Mouse (Mus musculus) kidney, adult 2 months (tissue): ENCODE data around the gene Trim25. TPM values are rescaled to one million over a fixed set of nuclear protein-coding genes. Genes with fewer than 3 reads are reported as not detected.

Experiments used
- DNase-seq: peaks from one replicate; pipeline ENCODE4 v3.0.0; 2021
- H3K27ac ChIP-seq: fragments of 200-500 bp; 2 replicates; pipeline ENCODE4 v1.5.1; 2012; ENCODE audit warnings: low read depth, low read length, control low read depth, inconsistent platforms; ENCODE audit not compliant: insufficient read depth
- H3K27me3 ChIP-seq: fragments of 200-500 bp; replicated peaks from 2 replicates; pipeline ENCODE4 v1.6.1; 2012; ENCODE audit warnings: mild to moderate bottlenecking, moderate library complexity, low read length, inconsistent platforms; ENCODE audit not compliant: control insufficient read depth, insufficient read depth
- H3K36me3 ChIP-seq: fragments of 200-500 bp; 2 replicates; pipeline ENCODE4 v1.6.1; 2012; ENCODE audit warnings: mild to moderate bottlenecking, moderate library complexity, low read length, inconsistent platforms; ENCODE audit not compliant: control insufficient read depth, insufficient read depth
- H3K4me1 ChIP-seq: fragments of 200-500 bp; 2 replicates; pipeline ENCODE4 v1.6.1; 2011; ENCODE audit warnings: low read length; ENCODE audit not compliant: control insufficient read depth, insufficient read depth
- H3K4me3 ChIP-seq: fragments of 200-500 bp; 2 replicates; pipeline ENCODE4 v1.5.1; 2011; ENCODE audit warnings: mild to moderate bottlenecking, low read depth, low read length, control low read depth; ENCODE audit not compliant: insufficient read depth
- CTCF ChIP-seq: fragments of 200-500 bp; conservative IDR thresholded peaks from 2 replicates; pipeline ENCODE4 v1.5.1; 2011; ENCODE audit warnings: low read depth, mild to moderate bottlenecking, control low read depth, low read length, moderate library complexity, mixed read lengths; ENCODE audit not compliant: insufficient read depth, insufficient read length
- POLR2A ChIP-seq: fragments of 200-500 bp; IDR thresholded peaks from one replicate; pipeline ENCODE4 v1.6.1; 2011; ENCODE audit warnings: low read depth, low read length, control low read depth
- WGBS: fragments of 180-500 bp; shearing (Covaris S2); methylation state at CpG from one replicate; pipeline ENCODE4 v1.1.7; 2018; 5-methylcytosine and 5-hydroxymethylcytosine counted together
- polyA plus RNA-seq: library from polyadenylated mRNA; depleted of rRNA; stranded (reverse); fragments of >200 nt; gene quantifications from 2 replicates; pipeline ENCODE4 v1.2.3, GENCODE M21; 2012; rRNA removed

Gene Trim25
- polyA plus RNA-seq, 1 experiment, result 27.3 TPM

- H3K27ac ChIP-seq, result no peak overlapping the region
- 89% methylated on average over 14 of the region's 14 CpGs for WGBS
- TF ChIP-seq POLR2A (no peak), CTCF (no peak)
- no peaks in the 10 kb centered on the region for H3K4me1 ChIP-seq
- DNase-seq, result peak; percentile 50
- no peaks in the 10 kb centered on the region for H3K36me3 ChIP-seq
- no peak overlapping the region for H3K4me3 ChIP-seq
- H3K27me3 ChIP-seq, result no peaks in the 10 kb centered on the region
Observed at GRCm38 (mm10) chr11:89068649-89069048, 69.5 kb downstream of the Trim25 start.

- TF ChIP-seq CTCF (peak; percentile 36), POLR2A (no peak)
- peak; percentile 65 for DNase-seq
- Histone ChIP-seq H3K27ac (no peak overlapping the region), H3K4me1 (no peaks in the 10 kb centered on the region), H3K36me3 (no peaks in the 10 kb centered on the region), H3K4me3 (no peak overlapping the region), H3K27me3 (no peaks in the 10 kb centered on the region)
- WGBS, result 19% methylated on average over 6 of the region's 6 CpGs
Observed at GRCm38 (mm10) chr11:89069303-89069702, 70.1 kb downstream of the Trim25 start.

Other genes with a start within 250 kb of the Trim25 start
- gene Akap1, start 134.8 kb upstream of the Trim25 start, polyA plus RNA-seq, result 72.6 and 73.1 TPM in 2 replicates
- 61.5 and 74.1 TPM in 2 replicates for gene Scpep1, start 43.9 kb upstream of the Trim25 start, polyA plus RNA-seq
- gene Elobl, start 32.4 kb upstream of the Trim25 start, polyA plus RNA-seq, result 0.92 and 1.5 TPM in 2 replicates
- 3.1 and 3.6 TPM in 2 replicates for gene Coil, start 29.1 kb upstream of the Trim25 start, polyA plus RNA-seq
- gene Dgke, start 67.5 kb downstream of the Trim25 start, polyA plus RNA-seq, result 2.4 and 2.8 TPM in 2 replicates
- gene Gm525, start 74.5 kb downstream of the Trim25 start, polyA plus RNA-seq, result 0.69 and 1.6 TPM in 2 replicates